Mouse (Mus musculus): ENCODE data around the gene Tulp1. TPM values are rescaled to one million over a fixed set of nuclear protein-coding genes. Genes with fewer than 3 reads are reported as not detected.
A peak's percentile ranks its signal among the peaks of the same experiment; 100 is the strongest.

Tulp1 gene
- polyA plus RNA-seq, 1 experiment from 2014 or later: 3.9 TPM

GRCm38 (mm10) chr17:28341091-28341490 lies 23.9 kb downstream of the Tulp1 start:
- Histone ChIP-seq H3K4me3 (replicated peaks; ENCODE audit: low read depth, low read length) (no peak overlapping the region), H3K4me1 (replicated peaks; ENCODE audit: insufficient read depth, low read length) (peaks cover 30% of the 10 kb centered on the region), H3K27me3 (ENCODE audit: insufficient read depth, low read length) (no peaks in the 10 kb centered on the region)

DNA sequence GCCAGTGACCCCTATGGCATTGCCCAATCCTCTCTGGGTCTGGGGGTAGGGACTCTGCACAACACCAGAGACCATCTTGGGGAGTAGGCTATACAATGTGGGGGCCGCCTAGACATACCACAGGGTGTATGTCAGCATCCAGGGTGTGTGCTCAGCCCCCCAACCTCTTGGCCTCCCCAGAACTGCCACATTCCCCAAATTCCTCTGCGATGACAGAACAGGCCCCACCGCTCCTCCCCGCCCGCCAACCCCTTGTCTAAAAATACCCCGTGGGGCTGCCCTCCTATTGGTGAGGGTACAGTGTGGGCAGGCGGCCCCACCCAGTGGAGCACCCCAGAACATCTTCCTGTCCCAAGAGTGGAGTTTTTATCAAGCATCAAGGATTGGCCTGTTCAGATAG lies 24.4 kb downstream of the Tulp1 start:
- Histone ChIP-seq H3K27me3 (ENCODE audit: insufficient read depth, low read length) (no peaks in the 10 kb centered on the region), H3K9me3 (replicated peaks; ENCODE audit: low read length) (no peaks in the 10 kb centered on the region), H3K27ac (peak overlapping the region; percentile 33; the same call in 1 of the 2 replicates), H3K4me1 (replicated peaks; ENCODE audit: insufficient read depth, low read length) (peaks cover 25% of the 10 kb centered on the region), H3K9ac (ENCODE audit: low read depth, low read length) (peak overlapping the region; percentile 31; the same call in 1 of the 2 replicates), H3K4me2 (ENCODE audit: low read length) (peak overlapping the region; percentile 34), H3K36me3 (ENCODE audit: insufficient read depth, low read length) (peaks cover 16% of the 10 kb centered on the region; the same call in 1 of the 2 replicates), H3K4me3 (replicated peaks; ENCODE audit: low read depth, low read length) (no peak overlapping the region)
- 0 out of 2 replicates have a peak, but pooled peaks have one; percentile 0 for ATAC-seq (replicated peaks; ENCODE audit: low FRiP score, low read depth)
- 70% methylated on average over 7 of the region's 7 CpGs for WGBS
- TF ChIP-seq CTCF (IDR thresholded peaks at IDR 0.05; ENCODE audit: low read depth): no peak
- DNase-seq (ENCODE audit: low spot score): no peak

More at GRCm38 (mm10) chr17:28341091-28341490, 23.9 kb downstream of the Tulp1 start:
- Histone ChIP-seq H3K9me3 (replicated peaks; ENCODE audit: low read length) (no peaks in the 10 kb centered on the region), H3K4me2 (ENCODE audit: low read length) (peak overlapping the region; percentile 34), H3K36me3 (ENCODE audit: insufficient read depth, low read length) (peaks cover 16% of the 10 kb centered on the region; the same call in 1 of the 2 replicates), H3K27ac (peak overlapping the region; percentile 33; the same call in 1 of the 2 replicates), H3K9ac (ENCODE audit: low read depth, low read length) (peak overlapping the region; percentile 31)
- ATAC-seq (replicated peaks; ENCODE audit: low FRiP score, low read depth) (peak; percentile 73), DNase-seq (ENCODE audit: low spot score) (peak; percentile 78)
- TF ChIP-seq CTCF (IDR thresholded peaks at IDR 0.05; ENCODE audit: low read depth): 0 out of 2 replicates have a peak, but pooled peaks have one; percentile 4
- WGBS: 13% methylated on average over 26 of the region's 26 CpGs

DNA sequence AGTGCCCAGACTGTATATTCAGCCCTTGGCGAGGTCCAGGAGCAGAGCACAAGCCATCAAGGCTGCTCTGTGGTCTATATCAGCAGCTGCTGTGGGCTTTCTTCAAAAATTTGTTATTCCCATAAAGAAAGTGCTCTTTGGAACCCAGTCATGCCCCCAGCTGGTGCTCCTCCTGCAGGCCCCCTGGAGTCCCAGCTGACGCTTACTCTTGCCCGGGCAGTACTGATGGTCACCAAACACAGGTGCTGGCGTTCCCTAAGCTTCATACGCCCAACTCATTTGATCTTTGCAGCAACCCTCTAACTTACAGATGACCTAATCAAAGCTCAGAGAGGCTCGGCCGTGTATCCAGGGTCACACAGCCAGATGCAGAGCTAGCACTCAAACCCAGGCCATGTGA lies 27.5 kb downstream of the Tulp1 start:
- no peak for DNase-seq (ENCODE audit: low spot score)
- no peak for ATAC-seq (replicated peaks; ENCODE audit: low FRiP score, low read depth)
- Histone ChIP-seq H3K4me2 (ENCODE audit: low read length) (no peak overlapping the region), H3K4me1 (replicated peaks; ENCODE audit: insufficient read depth, low read length) (peaks cover 23% of the 10 kb centered on the region), H3K4me3 (replicated peaks; ENCODE audit: low read depth, low read length) (no peak overlapping the region), H3K36me3 (ENCODE audit: insufficient read depth, low read length) (peaks cover 24% of the 10 kb centered on the region; the same call in 1 of the 2 replicates), H3K27me3 (ENCODE audit: insufficient read depth, low read length) (no peaks in the 10 kb centered on the region), H3K27ac (no peak overlapping the region), H3K9ac (ENCODE audit: low read depth, low read length) (no peak overlapping the region), H3K9me3 (replicated peaks; ENCODE audit: low read length) (no peaks in the 10 kb centered on the region)
- no peak for TF ChIP-seq CTCF (IDR thresholded peaks at IDR 0.05; ENCODE audit: low read depth)
- WGBS: 85% methylated on average over 7 of the region's 7 CpGs

DNA sequence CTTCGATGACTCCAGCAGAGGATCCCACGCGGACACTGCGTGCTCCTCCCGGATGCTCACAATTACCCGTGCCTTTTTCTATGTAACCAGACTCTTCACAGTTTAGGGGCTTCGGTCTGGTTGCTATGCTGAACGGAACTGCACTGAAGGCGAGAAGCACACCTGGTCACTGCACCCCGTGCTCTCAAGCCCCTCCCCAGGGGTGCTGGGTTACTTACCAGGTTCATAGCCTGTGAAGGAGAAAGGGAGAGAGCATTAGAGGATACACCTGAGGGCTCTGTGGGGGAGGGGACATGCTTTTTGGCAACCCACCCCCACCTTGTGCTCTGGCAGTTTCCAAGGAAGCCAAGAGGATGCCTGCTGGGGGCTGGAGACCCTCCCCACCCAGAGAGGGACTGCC lies 29.8 kb downstream of the Tulp1 start:
- Histone ChIP-seq H3K27ac (no peak overlapping the region), H3K9me3 (replicated peaks; ENCODE audit: low read length) (no peaks in the 10 kb centered on the region), H3K4me2 (ENCODE audit: low read length) (no peak overlapping the region), H3K9ac (ENCODE audit: low read depth, low read length) (no peak overlapping the region), H3K27me3 (ENCODE audit: insufficient read depth, low read length) (no peaks in the 10 kb centered on the region), H3K4me3 (replicated peaks; ENCODE audit: low read depth, low read length) (no peak overlapping the region), H3K36me3 (ENCODE audit: insufficient read depth, low read length) (peaks cover 36% of the 10 kb centered on the region), H3K4me1 (replicated peaks; ENCODE audit: insufficient read depth, low read length) (peaks cover 17% of the 10 kb centered on the region; the same call in 1 of the 2 replicates)
- ATAC-seq (replicated peaks; ENCODE audit: low FRiP score, low read depth): no peak
- no peak for TF ChIP-seq CTCF (IDR thresholded peaks at IDR 0.05; ENCODE audit: low read depth)
- 50% methylated on average over 10 of the region's 10 CpGs for WGBS
- DNase-seq (ENCODE audit: low spot score): no peak

GRCm38 (mm10) chr17:28332915-28333546 lies 32.0 kb downstream of the Tulp1 start:
- Histone ChIP-seq H3K4me3 (replicated peaks; ENCODE audit: low read depth, low read length) (no peak overlapping the region), H3K27me3 (ENCODE audit: insufficient read depth, low read length) (no peaks in the 10 kb centered on the region), H3K9me3 (replicated peaks; ENCODE audit: low read length) (no peaks in the 10 kb centered on the region), H3K36me3 (ENCODE audit: insufficient read depth, low read length) (peaks cover 37% of the 10 kb centered on the region), H3K4me2 (ENCODE audit: low read length) (no peak overlapping the region), H3K27ac (peak overlapping the region; percentile 44; the same call in 1 of the 2 replicates), H3K9ac (ENCODE audit: low read depth, low read length) (0 out of 2 replicates have a peak overlapping the region, but pooled peaks have one; percentile 23), H3K4me1 (replicated peaks; ENCODE audit: insufficient read depth, low read length) (peaks cover 27% of the 10 kb centered on the region; the same call in 1 of the 2 replicates)
- peak; percentile 40 for DNase-seq (ENCODE audit: low spot score)
- TF ChIP-seq CTCF (IDR thresholded peaks at IDR 0.05; ENCODE audit: low read depth): no peak
- WGBS: 37% methylated on average over 31 of the region's 31 CpGs
- peak; percentile 10; the same call in 1 of the 2 replicates for ATAC-seq (replicated peaks; ENCODE audit: low FRiP score, low read depth)

DNA sequence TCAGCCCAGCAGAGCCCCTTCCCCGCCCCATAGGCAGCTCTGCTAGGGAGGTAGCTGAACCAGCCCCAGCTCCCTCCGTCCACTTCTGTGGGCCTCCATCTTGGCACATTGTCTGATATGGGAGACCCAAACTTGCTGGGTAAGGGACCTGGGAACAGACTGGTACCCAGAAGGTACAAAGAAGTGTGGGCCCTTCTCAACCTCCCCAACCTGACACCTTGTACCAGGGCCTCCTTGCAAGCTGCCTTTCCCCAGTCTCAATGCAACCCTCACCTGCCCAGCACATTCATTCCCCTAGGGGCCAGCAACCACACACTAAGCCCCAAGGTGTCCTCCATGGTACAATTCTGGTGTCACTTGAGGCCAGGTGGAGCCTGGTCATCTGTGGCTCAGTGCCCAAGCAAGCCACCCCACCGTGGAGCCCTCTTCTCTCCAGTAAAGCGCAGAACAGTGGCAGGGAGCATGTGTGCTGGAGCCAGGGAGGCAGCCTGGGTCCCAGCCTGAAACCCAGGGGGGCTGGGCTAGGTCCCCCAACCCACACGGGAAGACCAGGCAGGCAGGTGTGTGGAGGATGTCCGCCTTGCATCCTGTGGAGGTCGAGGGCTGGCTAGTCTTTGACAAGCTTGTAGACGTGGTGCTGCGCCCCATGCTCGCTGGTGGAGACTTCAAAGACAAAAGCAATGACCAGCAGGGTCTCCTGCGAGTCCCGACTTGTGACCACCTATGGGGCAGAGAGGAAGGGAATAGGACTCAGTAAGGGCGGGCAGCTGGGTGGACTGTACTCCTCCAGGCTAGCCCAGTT lies 32.7 kb downstream of the Tulp1 start:
- no peaks in the 10 kb centered on the region for H3K9me3 ChIP-seq (replicated peaks; ENCODE audit: low read length)
- no peak for DNase-seq (ENCODE audit: low spot score)
- peak; percentile 51 for TF ChIP-seq CTCF (IDR thresholded peaks at IDR 0.05; ENCODE audit: low read depth)
- H3K27me3 ChIP-seq (ENCODE audit: insufficient read depth, low read length): no peaks in the 10 kb centered on the region
- H3K4me1 ChIP-seq (replicated peaks; ENCODE audit: insufficient read depth, low read length): peaks cover 34% of the 10 kb centered on the region; the same call in 1 of the 2 replicates
- no peak overlapping the region for H3K4me3 ChIP-seq (replicated peaks; ENCODE audit: low read depth, low read length)
- WGBS: 51% methylated on average over 13 of the region's 13 CpGs
- no peak for ATAC-seq (replicated peaks; ENCODE audit: low FRiP score, low read depth)
- H3K27ac ChIP-seq: peak overlapping the region; percentile 44; the same call in 1 of the 2 replicates
- H3K4me2 ChIP-seq (ENCODE audit: low read length): no peak overlapping the region
- H3K9ac ChIP-seq (ENCODE audit: low read depth, low read length): peak overlapping the region; percentile 15; the same call in 1 of the 2 replicates
- H3K36me3 ChIP-seq (ENCODE audit: insufficient read depth, low read length): peaks cover 32% of the 10 kb centered on the region
